Mouse (Mus musculus) G1E (cell line): Measurements from ENCODE around the gene Ptpn21.

ENCODE experiments used
- CTCF ChIP-seq: IDR thresholded peaks from 2 replicates; pipeline ENCODE4 v1.5.1; 2012; ENCODE audit warnings: low read depth, low read length, inconsistent platforms, mixed read lengths
- GATA1 ChIP-seq: IDR thresholded peaks from 2 replicates; pipeline ENCODE4 v1.6.1; 2012; ENCODE audit warnings: borderline replicate concordance, low read length, inconsistent platforms, mixed read lengths
- GATA2 ChIP-seq: IDR thresholded peaks from 2 replicates; pipeline ENCODE4 v1.6.1; 2012; ENCODE audit warnings: low read depth, low read length, inconsistent platforms, borderline replicate concordance
- POLR2AphosphoS5 ChIP-seq: IDR thresholded peaks from 2 replicates; pipeline ENCODE4 v1.6.1; 2012; ENCODE audit warnings: low read depth, low read length, inconsistent platforms; ENCODE audit not compliant: insufficient replicate concordance
- TAL1 ChIP-seq: conservative IDR thresholded peaks from 2 replicates; pipeline ENCODE4 v1.6.1; 2012; ENCODE audit warnings: low read depth, low read length, inconsistent platforms, mixed read lengths

- TF ChIP-seq CTCF: no peak
- TF ChIP-seq GATA2: no peak
- TF ChIP-seq POLR2AphosphoS5: no peak
- no peak for TF ChIP-seq GATA1
- no peak for TF ChIP-seq TAL1
Measured at GRCm38 (mm10) chr12:98712819-98713218, 24.4 kb downstream of the Ptpn21 start.
